Mouse (Mus musculus): ENCODE data around the gene Acta2. TPM values are rescaled to one million over a fixed set of nuclear protein-coding genes. Genes with fewer than 3 reads are reported as not detected.

The Acta2 gene
- total and polyA plus RNA-seq, 3 experiments = 0.13 to 0.31 TPM; not detected in 1

- dilution Hi-C loops (cut with MboI; ENCODE audit: extremely low pct_ligation_motif_present, extremely low pct_unique_long_range_greater_than_20kb, low sequenced_read_pairs) (no loop called here), in situ Hi-C loops (cut with MboI; ENCODE audit: low pct_ligation_motif_present, low pct_unique_long_range_greater_than_20kb, low sequenced_read_pairs) (no loop called here)
- Histone ChIP-seq H3K4me2 (ENCODE audit: insufficient read depth, low read depth, poor library complexity, severe bottlenecking) (no peak overlapping the region), H3K79me2 (replicated peaks; ENCODE audit: control insufficient read depth, extremely low read depth, insufficient read depth, poor library complexity, severe bottlenecking) (peaks cover 16% of the 10 kb centered on the region), H3K9ac (ENCODE audit: insufficient read depth, low read depth) (no peak overlapping the region), H3K4me1 (ENCODE audit: control insufficient read depth in 1 of 2, insufficient read depth in 2 of 2) (peaks cover 7 to 91% of the 10 kb centered on the region in 2 experiments), H3K27ac (ENCODE audit: insufficient read depth, low read depth) (no peak overlapping the region), H3K4me3 (replicated peaks in 1 of 3; ENCODE audit: low read depth in 2 of 3, low read length in 2 of 3, poor library complexity in 1 of 3) (no peak overlapping the region), H3K9me3 (replicated peaks; ENCODE audit: low read length) (no peaks in the 10 kb centered on the region), H3K36me3 (replicated peaks in 1 of 2; ENCODE audit: control insufficient read depth in 1 of 2, insufficient read depth in 1 of 2, low read length in 1 of 2) (peaks cover 17 to 54% of the 10 kb centered on the region in 2 experiments), H3K27me3 (replicated peaks) (no peaks in the 10 kb centered on the region)
- TF ChIP-seq ZNF384 (IDR thresholded peaks at IDR 0.05; ENCODE audit: low read depth, low read length) = no peak
- no peak for TF ChIP-seq USF1 (IDR thresholded peaks at IDR 0.05; ENCODE audit: low read depth, low read length)
- no peak for TF ChIP-seq CHD1 (IDR thresholded peaks at IDR 0.05; ENCODE audit: low read depth, low read length)
- TF ChIP-seq NELFE (IDR thresholded peaks at IDR 0.05; ENCODE audit: low read depth, low read length) = no peak
- TF ChIP-seq IRF4 (IDR thresholded peaks at IDR 0.05; ENCODE audit: low read depth, low read length) = no peak
- no peak for TF ChIP-seq POLR2A (IDR thresholded peaks at IDR 0.05; ENCODE audit: low read depth, low read length)
- no peak for TF ChIP-seq USF2 (conservative IDR thresholded peaks at IDR 0.05; ENCODE audit: low read depth, low read length)
- no peak for TF ChIP-seq MAFK (IDR thresholded peaks at IDR 0.05; ENCODE audit: insufficient replicate concordance, low read length)
- no peak for TF ChIP-seq JUND (conservative IDR thresholded peaks at IDR 0.05; ENCODE audit: low read depth, low read length)
- no peak for TF ChIP-seq HCFC1 (IDR thresholded peaks at IDR 0.05; ENCODE audit: low read depth, low read length)
- TF ChIP-seq MXI1 (IDR thresholded peaks at IDR 0.05; ENCODE audit: low read depth, low read length) = no peak
- no peak for TF ChIP-seq TCF12 (IDR thresholded peaks at IDR 0.05; ENCODE audit: low read depth, low read length)
- TF ChIP-seq EP300 (IDR thresholded peaks at IDR 0.05; ENCODE audit: low read length) = no peak
- no peak for TF ChIP-seq BHLHE40 (IDR thresholded peaks at IDR 0.05; ENCODE audit: low read depth, low read length)
- DNase-seq (ENCODE audit: extremely low read depth) = no peak
Measured at GRCm38 (mm10) chr19:34214136-34214535, 41.3 kb downstream of the Acta2 start.

DNA sequence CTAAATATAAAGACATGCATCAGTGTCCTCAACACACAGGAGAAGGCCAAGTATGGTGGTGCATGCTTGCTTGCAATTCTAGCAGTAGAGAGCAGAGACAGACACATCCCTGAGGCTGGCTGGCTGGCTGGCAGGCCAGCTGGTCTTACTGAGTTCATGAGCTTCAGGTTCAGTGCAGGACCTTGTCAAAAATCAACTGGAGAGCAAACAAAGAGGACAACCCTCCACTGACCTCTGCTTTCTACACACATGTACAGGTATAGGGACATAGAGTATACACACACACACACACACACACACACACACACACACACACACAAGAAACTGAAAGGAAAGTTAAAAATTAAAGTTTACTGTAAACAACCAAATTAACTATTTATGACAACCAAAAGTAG, 42.1 kb downstream of the Acta2 start:
- in situ Hi-C loops (cut with MboI; ENCODE audit: low pct_ligation_motif_present, low pct_unique_long_range_greater_than_20kb, low sequenced_read_pairs) = no loop called here

More for the DNA sequence above, 42.1 kb downstream of the Acta2 start:
- Histone ChIP-seq H3K79me2 (replicated peaks; ENCODE audit: control insufficient read depth, extremely low read depth, insufficient read depth, poor library complexity, severe bottlenecking) (peaks cover 19% of the 10 kb centered on the region), H3K4me3 (replicated peaks in 1 of 3; ENCODE audit: low read depth in 2 of 3, low read length in 2 of 3, poor library complexity in 1 of 3) (no peak overlapping the region), H3K4me2 (ENCODE audit: insufficient read depth, low read depth, poor library complexity, severe bottlenecking) (no peak overlapping the region), H3K36me3 (replicated peaks in 1 of 2; ENCODE audit: control insufficient read depth in 1 of 2, insufficient read depth in 1 of 2, low read length in 1 of 2) (peaks cover 17 to 54% of the 10 kb centered on the region in 2 experiments), H3K27me3 (replicated peaks) (no peaks in the 10 kb centered on the region), H3K9me3 (replicated peaks; ENCODE audit: low read length) (no peaks in the 10 kb centered on the region), H3K9ac (ENCODE audit: insufficient read depth, low read depth) (no peak overlapping the region), H3K27ac (ENCODE audit: insufficient read depth, low read depth) (no peak overlapping the region), H3K4me1 (ENCODE audit: control insufficient read depth in 1 of 2, insufficient read depth in 2 of 2) (peaks cover 6 to 86% of the 10 kb centered on the region in 2 experiments)
- TF ChIP-seq UBTF (IDR thresholded peaks at IDR 0.05; ENCODE audit: low read depth, low read length) = no peak
- TF ChIP-seq JUN (IDR thresholded peaks at IDR 0.05; ENCODE audit: insufficient read depth, low read depth, low read length) = no peak
- no peak for TF ChIP-seq ETS1 (conservative IDR thresholded peaks at IDR 0.05; ENCODE audit: low read depth, low read length)
- no peak for TF ChIP-seq PAX5 (IDR thresholded peaks at IDR 0.05; ENCODE audit: low read length)
- TF ChIP-seq ZC3H11A (IDR thresholded peaks at IDR 0.05; ENCODE audit: low read depth, low read length) = no peak
- TF ChIP-seq E2F4 (IDR thresholded peaks at IDR 0.05; ENCODE audit: insufficient replicate concordance, low read depth, low read length) = no peak
- no peak for TF ChIP-seq USF2 (conservative IDR thresholded peaks at IDR 0.05; ENCODE audit: low read depth, low read length)
- no peak for TF ChIP-seq ZKSCAN1 (IDR thresholded peaks at IDR 0.05; ENCODE audit: borderline replicate concordance, low read depth, low read length)
- TF ChIP-seq POLR2A (IDR thresholded peaks at IDR 0.05; ENCODE audit: low read depth, low read length) = no peak
- TF ChIP-seq CTCF (conservative IDR thresholded peaks at IDR 0.05 in 1 of 2, IDR thresholded peaks at IDR 0.05 in 1 of 2; ENCODE audit: low read depth in 2 of 2, low read length in 2 of 2) = no peak
- TF ChIP-seq MXI1 (IDR thresholded peaks at IDR 0.05; ENCODE audit: low read depth, low read length) = no peak
- TF ChIP-seq TCF12 (IDR thresholded peaks at IDR 0.05; ENCODE audit: low read depth, low read length) = no peak
- no peak for TF ChIP-seq RAD21 (IDR thresholded peaks at IDR 0.05; ENCODE audit: low read depth, low read length)
- no peak for TF ChIP-seq ELF1 (IDR thresholded peaks at IDR 0.05; ENCODE audit: low read depth, low read length)
- dilution Hi-C loops (cut with MboI; ENCODE audit: extremely low pct_ligation_motif_present, extremely low pct_unique_long_range_greater_than_20kb, low sequenced_read_pairs) = no loop called here
- no peak for DNase-seq (ENCODE audit: extremely low read depth)

Measured in CH12.LX (cell line).